Mouse (Mus musculus) embryonic stem cell, embryonic (primary cell): ENCODE measurements around the gene Zkscan2.

Source experiments
- CTCF ChIA-PET, 4 experiments: fragments of 300-600 bp in 2 of 4; fragments of 350-600 bp in 2 of 4; sonication (Branson Sonifier 250); formaldehyde crosslinking; loops; one replicate each; lab custom pipeline; 2022; ENCODE audit warnings: inconsistent platforms in 2 of 4; lab: Charles Lee
- POLR2A ChIA-PET, 4 experiments: fragments of 300-600 bp in 2 of 4; fragments of 350-600 bp in 2 of 4; sonication (Branson Sonifier 250); formaldehyde crosslinking; loops; one replicate each; lab custom pipeline; 2022; ENCODE audit warnings: antibody characterized with exemption in 4 of 4, inconsistent platforms in 1 of 4; lab: Charles Lee

Gene Zkscan2

DNA sequence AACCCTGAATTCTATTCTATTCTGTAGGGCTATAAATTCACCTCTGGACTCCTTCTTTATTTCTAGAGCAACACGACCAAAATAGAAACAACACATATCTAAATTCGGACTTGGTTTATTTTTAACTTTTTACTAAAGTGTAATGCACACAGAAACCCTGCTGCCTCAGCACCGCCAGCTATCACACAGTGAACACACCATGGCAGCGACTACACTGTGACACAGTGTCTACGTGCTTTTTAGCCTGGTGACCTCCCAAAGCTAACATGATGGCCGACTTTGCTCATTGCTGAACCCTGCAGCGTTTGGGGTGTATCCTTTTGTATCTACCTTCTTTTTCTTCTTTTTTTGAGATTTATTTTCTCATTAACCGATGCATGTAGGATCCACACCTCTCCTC is 47.2 kb downstream of the Zkscan2 start:
- POLR2A ChIA-PET = interaction anchor here in 1 of 4 experiments (1.6 kb wide), 1 partner anchor 10 kb away, joined by 4 read pairs; the partner anchor contains the start of gene Aqp8
- CTCF ChIA-PET = no interaction called here

DNA sequence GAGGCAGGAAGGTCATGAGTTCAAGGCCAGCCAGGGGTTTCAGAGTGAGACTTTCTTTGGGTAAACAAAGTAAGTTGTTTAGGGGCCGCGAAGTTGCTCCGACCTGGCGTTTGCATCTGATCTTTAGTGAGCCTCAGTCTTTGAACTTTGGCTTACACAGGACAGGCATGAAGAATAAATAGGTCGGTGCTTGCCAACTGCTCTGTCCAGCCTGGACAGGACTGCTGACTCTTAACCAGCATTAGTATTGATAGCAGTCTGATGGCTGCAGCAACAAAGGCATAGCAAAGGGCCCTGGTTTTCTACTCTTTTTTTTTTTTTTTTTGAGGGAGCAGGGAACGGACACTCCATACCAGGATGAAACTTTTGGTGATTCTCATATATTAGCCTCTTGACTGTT is 47.7 kb downstream of the Zkscan2 start:
- POLR2A ChIA-PET = interaction anchor here in 1 of 4 experiments (1.6 kb wide), 1 partner anchor 10 kb away, joined by 4 read pairs; the partner anchor contains the start of gene Aqp8
- CTCF ChIA-PET = interaction anchor here in 2 of 4 experiments (0.7 to 1.5 kb wide), 2 partner anchors 54 to 240 kb away, joined by 3 read pairs; no protein-coding TSS in a partner anchor

GRCm38 (mm10) chr7:123450515-123450914 is 49.7 kb downstream of the Zkscan2 start:
- CTCF ChIA-PET = interaction anchor here in 2 of 4 experiments (0.6 to 1.0 kb wide), 2 partner anchors 15 to 419 kb away, joined by 3 read pairs; no protein-coding TSS in a partner anchor
- POLR2A ChIA-PET = interaction anchor here in 1 of 4 experiments (1.2 kb wide), 1 partner anchor 79 kb away, joined by 4 read pairs; no protein-coding TSS in a partner anchor

- POLR2A ChIA-PET = interaction anchor here in 3 of 4 experiments (0.6 to 1.2 kb wide), 3 partner anchors 14 to 93 kb away, joined by 4 read pairs; no protein-coding TSS in a partner anchor
- CTCF ChIA-PET = interaction anchor here in 2 of 4 experiments (0.6 to 1.0 kb wide), 2 partner anchors 16 to 418 kb away, joined by 3 read pairs; no protein-coding TSS in a partner anchor
Measured at GRCm38 (mm10) chr7:123449676-123450075, 50.6 kb downstream of the Zkscan2 start.

DNA sequence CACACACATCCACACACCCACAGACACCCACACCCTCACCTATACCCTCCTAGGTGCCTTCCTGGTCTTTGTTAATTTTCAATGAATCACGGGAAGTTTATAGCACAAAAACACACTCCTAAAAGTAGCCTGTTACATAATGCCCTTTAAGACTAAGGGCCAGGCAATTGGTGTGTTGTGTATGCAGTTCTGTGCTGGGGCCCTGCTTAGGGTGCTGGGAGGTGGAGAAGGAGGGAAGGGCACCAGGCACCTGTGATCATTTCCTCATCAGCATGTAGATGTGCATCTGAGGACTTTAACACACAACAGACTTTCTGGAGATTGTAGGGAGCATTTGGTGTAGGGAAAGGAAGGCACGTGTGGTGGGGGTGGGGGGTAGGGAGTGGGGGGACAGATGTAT is 51.5 kb downstream of the Zkscan2 start:
- ChIA-PET CTCF (no interaction called here), POLR2A (interaction anchor here in 1 of 4 experiments (0.6 kb wide), 1 partner anchor 13 kb away, joined by 4 read pairs; no protein-coding TSS in a partner anchor)

GRCm38 (mm10) chr7:123442079-123442478 is 58.2 kb downstream of the Zkscan2 start:
- CTCF ChIA-PET = no interaction called here
- POLR2A ChIA-PET = no interaction called here

DNA sequence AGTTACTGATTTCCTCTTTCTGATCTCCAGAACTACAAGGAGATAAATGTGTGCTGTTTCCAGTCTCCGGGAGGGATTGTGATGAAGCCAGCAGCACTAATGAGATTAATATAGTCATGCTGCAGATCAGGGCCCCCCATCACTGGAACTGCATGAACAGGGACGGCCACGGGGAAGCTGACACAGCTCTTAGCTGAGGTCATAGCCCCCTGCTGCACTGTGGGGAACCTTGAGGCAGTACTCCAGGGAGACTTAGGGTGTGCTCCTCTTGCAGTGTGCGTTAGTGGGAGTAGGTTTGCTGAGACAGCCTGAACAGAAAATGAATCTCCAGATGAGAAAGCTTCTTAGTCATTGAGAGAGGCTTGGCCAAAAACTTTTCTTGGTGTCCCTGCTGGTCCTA is 69.0 kb downstream of the Zkscan2 start:
- POLR2A ChIA-PET = no interaction called here
- CTCF ChIA-PET = no interaction called here

DNA sequence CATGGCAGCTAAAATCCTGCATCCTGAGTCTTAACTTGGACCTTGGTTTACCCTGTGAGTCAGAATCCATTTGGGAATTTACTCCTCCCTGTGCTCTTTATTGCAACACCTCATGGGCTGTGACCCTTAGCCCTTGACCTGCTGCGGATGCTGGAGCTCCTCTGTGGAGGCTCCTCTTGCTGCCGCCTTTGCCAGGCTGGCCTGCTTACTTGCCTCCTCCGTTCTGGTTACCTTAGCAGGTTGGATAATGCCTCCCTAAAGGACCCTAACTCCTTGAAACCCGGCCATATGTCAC is 69.9 kb downstream of the Zkscan2 start:
- CTCF ChIA-PET = no interaction called here
- POLR2A ChIA-PET = interaction anchor here in 1 of 4 experiments (1.2 kb wide), 1 partner anchor 16 kb away, joined by 3 read pairs; no protein-coding TSS in a partner anchor

DNA sequence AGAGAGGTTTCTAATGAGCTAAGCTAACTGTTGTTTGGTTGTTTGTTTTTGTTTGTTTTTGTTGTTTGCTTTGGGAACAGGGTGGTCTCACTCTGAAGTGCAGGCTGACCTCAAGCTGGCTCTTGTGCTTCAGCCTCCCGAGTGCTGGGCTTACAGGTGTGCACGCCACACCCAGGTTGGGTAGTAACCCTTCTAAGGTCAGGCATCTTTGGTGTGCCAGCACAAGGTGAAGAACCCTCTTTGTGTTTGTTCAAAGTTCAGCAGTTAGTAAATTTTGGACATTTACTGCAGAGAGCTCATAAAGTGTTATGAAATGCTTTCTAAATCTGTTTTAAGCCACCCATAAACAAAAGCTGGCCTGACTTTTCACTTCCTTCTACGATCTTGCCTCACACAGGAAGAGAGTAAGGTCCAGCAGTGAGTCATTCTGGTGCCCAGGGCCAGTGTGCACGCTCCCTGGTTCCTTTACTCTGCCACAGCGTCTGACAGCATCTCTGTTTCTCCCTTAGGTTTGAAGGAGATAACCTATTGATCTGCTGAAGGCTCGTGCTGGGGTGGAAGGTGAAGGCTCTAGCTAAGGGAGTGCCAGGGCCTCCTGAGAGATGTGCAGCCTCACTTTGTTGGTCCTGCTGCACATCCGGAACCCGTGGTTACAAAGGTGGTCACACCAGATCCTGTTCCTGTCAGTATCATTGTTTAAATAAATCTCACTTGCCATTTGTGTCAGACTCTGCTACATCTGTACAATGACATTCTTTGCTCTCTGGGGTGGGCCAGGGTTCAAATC is 70.4 kb downstream of the Zkscan2 start:
- CTCF ChIA-PET = no interaction called here
- POLR2A ChIA-PET = interaction anchor here in 1 of 4 experiments (1.2 to 2.8 kb wide), 2 partner anchors 11 to 16 kb away, joined by 3 to 7 read pairs; no protein-coding TSS in a partner anchor
